Comparison of ENCODE assay signal across 14 mouse cellular contexts in the genomic region with DNA sequence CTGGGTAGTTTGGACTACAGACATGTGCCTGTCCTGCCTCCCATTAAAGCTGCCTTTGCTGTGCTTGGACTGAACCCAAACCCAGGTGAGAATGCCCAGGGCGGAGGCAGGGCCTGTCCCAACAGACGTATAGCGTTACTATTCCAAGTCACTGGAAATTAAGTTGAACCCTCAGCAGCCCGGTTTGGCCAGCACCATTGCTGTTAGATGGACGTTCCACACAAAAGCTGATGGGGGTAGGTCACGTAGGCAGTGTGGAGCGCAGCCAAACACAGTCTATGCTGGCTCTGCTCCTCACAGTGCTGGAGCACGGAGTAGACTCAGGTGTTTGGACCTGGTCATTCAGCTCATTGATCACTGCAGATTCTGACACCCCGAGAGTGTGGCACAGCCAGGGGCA. TPM values are rescaled to one million over a fixed set of nuclear protein-coding genes. Genes with fewer than 3 reads are reported as not detected.
DNase-seq lines count a peak whose midpoint lies in the region; ATAC-seq and TF ChIP-seq lines count a peak whose summit lies in the region.
"Had no signal": no experiment of that assay in that cellular context is flagged by ENCODE, and none has a peak within 500 bp of the region (broad histone marks: within the 10 kb centered on the region; RNA-seq: fewer than 3 reads in every experiment).

No protein-coding gene starts in this region.

- TF ChIP-seq CTCF in intestine, postnatal 0 days (IDR thresholded peaks at IDR 0.05; ENCODE audit: low read depth) = no peak
- no peak for TF ChIP-seq CTCF in lung, postnatal 0 days (IDR thresholded peaks at IDR 0.05)
- no peak for TF ChIP-seq CTCF in left cerebral cortex, adult 2 months (IDR thresholded peaks at IDR 0.05)

- TF ChIP-seq EP300 in lung, postnatal 0 days (IDR thresholded peaks at IDR 0.05) = no peak

- peaks cover 23% of the 10 kb centered on the region for H3K4me1 ChIP-seq in intestine, postnatal 0 days (replicated peaks; ENCODE audit: control insufficient read depth, insufficient read depth, low read length)
- H3K4me1 ChIP-seq in intestine, embryonic 15.5 days (replicated peaks) = peaks cover 44% of the 10 kb centered on the region
- H3K4me1 ChIP-seq in lung, postnatal 0 days (ENCODE audit: insufficient read depth, low read depth, low read length) = peaks cover 26% of the 10 kb centered on the region; the same call in 1 of the 2 replicates

- WGBS in intestine, postnatal 0 days = 81% methylated on average over 9 of the region's 9 CpGs
- WGBS in intestine, embryonic 15.5 days = 87% methylated on average over 9 of the region's 9 CpGs
- 66% methylated on average over 9 of the region's 9 CpGs for WGBS in lung, postnatal 0 days

- ATAC-seq in intestine, postnatal 0 days = no peak
- ATAC-seq in intestine, embryonic 15.5 days = no peak
- ATAC-seq in lung, postnatal 0 days = no peak
- ATAC-seq: midbrain, embryonic 15.5 days; Patski had no signal

- no peak overlapping the region for H3K4me2 ChIP-seq in intestine, postnatal 0 days (replicated peaks; ENCODE audit: low read depth)
- H3K4me2 ChIP-seq in intestine, embryonic 15.5 days (replicated peaks) = no peak overlapping the region
- H3K4me2 ChIP-seq in lung, postnatal 0 days (replicated peaks; ENCODE audit: low read depth, low read length) = no peak overlapping the region
- H3K4me2 ChIP-seq: hindbrain, embryonic 12.5 days; liver, embryonic 13.5 days; midbrain, embryonic 15.5 days had no signal

- peak; percentile 60 to 67 for DNase-seq in cerebellum, postnatal 25 days
- DNase-seq in cerebellum, postnatal 4 days (ENCODE audit: low spot score in 2 of 2) = no peak
- no peak for DNase-seq in lung, postnatal 0 days (ENCODE audit: low spot score)
- no peak for DNase-seq in lung, postnatal 25 days (ENCODE audit: low spot score)
- DNase-seq in left cerebral cortex, adult 2 months (ENCODE audit: extremely low spot score in 1 of 2, low spot score in 2 of 2) = no peak
- DNase-seq in right cerebral cortex, postnatal 14 days = no peak
- DNase-seq: cerebellum, adult 11-12 months; liver, embryonic 13.5 days; right cerebral cortex, postnatal 4 days had no signal

- intact Hi-C loops in left cerebral cortex, adult 2 months (cut with DNase I) = no loop called here

- H3K36me3 ChIP-seq in intestine, postnatal 0 days (ENCODE audit: control insufficient read depth, insufficient read depth) = peaks cover 25% of the 10 kb centered on the region
- peaks cover 11% of the 10 kb centered on the region for H3K36me3 ChIP-seq in intestine, embryonic 15.5 days
- H3K36me3 ChIP-seq in lung, postnatal 0 days (ENCODE audit: insufficient read depth, low read length) = no peaks in the 10 kb centered on the region
- H3K36me3 ChIP-seq: midbrain, embryonic 15.5 days had no signal

- no peak overlapping the region for H3K27ac ChIP-seq in intestine, postnatal 0 days (ENCODE audit: low read depth, low read length)
- H3K27ac ChIP-seq in intestine, embryonic 15.5 days = no peak overlapping the region
- H3K27ac ChIP-seq in lung, postnatal 0 days (ENCODE audit: low read length) = peak overlapping the region; percentile 62
- H3K27ac ChIP-seq in left cerebral cortex, adult 2 months = no peak overlapping the region
- H3K27ac ChIP-seq: hindbrain, embryonic 12.5 days; liver, embryonic 13.5 days; midbrain, embryonic 15.5 days had no signal

- H3K27me3 ChIP-seq in intestine, postnatal 0 days (replicated peaks; ENCODE audit: control insufficient read depth, insufficient read depth, low read length) = no peaks in the 10 kb centered on the region
- H3K27me3 ChIP-seq in intestine, embryonic 15.5 days (replicated peaks) = no peaks in the 10 kb centered on the region
- H3K27me3 ChIP-seq in lung, postnatal 0 days (replicated peaks; ENCODE audit: insufficient read depth, low read length) = no peaks in the 10 kb centered on the region
- H3K27me3 ChIP-seq: hindbrain, embryonic 12.5 days; liver, embryonic 13.5 days; midbrain, embryonic 15.5 days; Patski had no signal

- H3K4me3 ChIP-seq in intestine, postnatal 0 days (ENCODE audit: low read depth, low read length) = no peak overlapping the region
- no peak overlapping the region for H3K4me3 ChIP-seq in intestine, embryonic 15.5 days (replicated peaks)
- H3K4me3 ChIP-seq in lung, postnatal 0 days (ENCODE audit: low read depth, low read length) = no peak overlapping the region
- H3K4me3 ChIP-seq in left cerebral cortex, adult 2 months = no peak overlapping the region
- H3K4me3 ChIP-seq: hindbrain, embryonic 12.5 days; liver, embryonic 13.5 days; midbrain, embryonic 15.5 days had no signal

- no peaks in the 10 kb centered on the region for H3K9me3 ChIP-seq in intestine, postnatal 0 days (ENCODE audit: control insufficient read depth)
- H3K9me3 ChIP-seq in intestine, embryonic 15.5 days = no peaks in the 10 kb centered on the region
- H3K9me3 ChIP-seq in lung, postnatal 0 days (ENCODE audit: low read length) = no peaks in the 10 kb centered on the region
- H3K9me3 ChIP-seq: hindbrain, embryonic 12.5 days; liver, embryonic 13.5 days; midbrain, embryonic 15.5 days had no signal

- H3K9ac ChIP-seq in intestine, postnatal 0 days (ENCODE audit: low read depth, low read length) = 0 out of 2 replicates have a peak overlapping the region, but pooled peaks have one; percentile 11
- no peak overlapping the region for H3K9ac ChIP-seq in intestine, embryonic 15.5 days
- no peak overlapping the region for H3K9ac ChIP-seq in lung, postnatal 0 days (replicated peaks; ENCODE audit: low read depth)
- H3K9ac ChIP-seq: hindbrain, embryonic 12.5 days; liver, embryonic 13.5 days; midbrain, embryonic 15.5 days had no signal

RNA-seq across cellular contexts. Expression of a gene that starts 57.3 kb away (rescaled TPM):
- polyA plus RNA-seq in intestine, postnatal 0 days (2015; fragmentation: Nextera tagmentation; extraction: Ambion mirVana) = 92.6 and 95.9 TPM in 2 replicates
- polyA plus RNA-seq in intestine, embryonic 15.5 days (2015; fragmentation: Nextera tagmentation; extraction: Ambion mirVana) = 19.3 and 23.3 TPM in 2 replicates
- polyA plus RNA-seq in lung, postnatal 0 days (2015; fragmentation: Nextera tagmentation; extraction: Ambion mirVana) = 14.4 and 17.4 TPM in 2 replicates
- total RNA-seq in left cerebral cortex, adult 2 months (2021) = 10 to 100 TPM; 13.3 to 13.9 TPM

RNA-seq across cellular contexts. Expression of a gene that starts 57.3 kb away (rescaled TPM):
- polyA plus RNA-seq in intestine, postnatal 0 days (2015; fragmentation: Nextera tagmentation; extraction: Ambion mirVana) = 226 and 259 TPM in 2 replicates
- polyA plus RNA-seq in intestine, embryonic 15.5 days (2015; fragmentation: Nextera tagmentation; extraction: Ambion mirVana) = 170 and 186 TPM in 2 replicates
- 60.0 and 61.4 TPM in 2 replicates for polyA plus RNA-seq in lung, postnatal 0 days (2015; fragmentation: Nextera tagmentation; extraction: Ambion mirVana)
- 10 to 100 TPM; 27.2 to 27.9 TPM for total RNA-seq in left cerebral cortex, adult 2 months (2021)

Comparison
In these comparisons a context has a peak if more than half of its experiments do, and no peak if none do; other contexts are left out.
1. DNase-seq: peak in cerebellum, postnatal 25 days (2 of 2); none in cerebellum, postnatal 4 days (0 of 2), lung, postnatal 0 days (single experiment), lung, postnatal 25 days (single experiment), left cerebral cortex, adult 2 months (0 of 2) and right cerebral cortex, postnatal 14 days (single experiment).